Mouse (Mus musculus) forebrain, embryonic 12.5 days (tissue): ENCODE measurements at regions not wholly inside any gene's neighbourhood (a gene's known extent, or its start where the extent isn't known, plus 50 kb on each side); places are given as distances from the start of the nearest gene placed in this dataset.

ENCODE experiments used
- ATAC-seq: fragments of 200-750 bp; cut with Nextera tagmentation; 2 replicates; pipeline ENCODE4 v1.8.0; 2017; ENCODE audit warnings: moderate TSS enrichment; ENCODE audit not compliant: low FRiP score
- H3K27ac ChIP-seq: fragments of 300-500 bp; sonication (generic); 2 replicates; pipeline ENCODE4 v1.5.1; 2016; ENCODE audit warnings: mild to moderate bottlenecking
- H3K27me3 ChIP-seq: fragments of 300-500 bp; sonication (generic); 2 replicates; pipeline ENCODE4 v1.6.1; 2016; ENCODE audit warnings: mild to moderate bottlenecking
- H3K36me3 ChIP-seq: fragments of 300-500 bp; sonication (generic); replicated peaks from 2 replicates; pipeline ENCODE4 v1.6.1; 2016; ENCODE audit warnings: mild to moderate bottlenecking
- H3K4me1 ChIP-seq: fragments of 300-500 bp; sonication (generic); 2 replicates; pipeline ENCODE4 v1.6.1; 2016
- H3K4me2 ChIP-seq: fragments of 300-500 bp; sonication (generic); 2 replicates; pipeline ENCODE4 v1.6.1; 2016; ENCODE audit warnings: mild to moderate bottlenecking, moderate library complexity
- H3K4me3 ChIP-seq: fragments of 300-500 bp; sonication (generic); replicated peaks from 2 replicates; pipeline ENCODE4 v1.5.1; 2016; ENCODE audit warnings: mild to moderate bottlenecking
- H3K9ac ChIP-seq: fragments of 300-500 bp; sonication (generic); 2 replicates; pipeline ENCODE4 v1.6.1; 2016; ENCODE audit warnings: mild to moderate bottlenecking
- H3K9me3 ChIP-seq: fragments of 300-500 bp; sonication (generic); 2 replicates; pipeline ENCODE4 v1.6.1; 2016
- WGBS: fragments of 180-500 bp; shearing (Covaris S2); methylation state at CpG from one replicate; pipeline ENCODE4 v1.1.7; 2016; 5-methylcytosine and 5-hydroxymethylcytosine counted together

DNA sequence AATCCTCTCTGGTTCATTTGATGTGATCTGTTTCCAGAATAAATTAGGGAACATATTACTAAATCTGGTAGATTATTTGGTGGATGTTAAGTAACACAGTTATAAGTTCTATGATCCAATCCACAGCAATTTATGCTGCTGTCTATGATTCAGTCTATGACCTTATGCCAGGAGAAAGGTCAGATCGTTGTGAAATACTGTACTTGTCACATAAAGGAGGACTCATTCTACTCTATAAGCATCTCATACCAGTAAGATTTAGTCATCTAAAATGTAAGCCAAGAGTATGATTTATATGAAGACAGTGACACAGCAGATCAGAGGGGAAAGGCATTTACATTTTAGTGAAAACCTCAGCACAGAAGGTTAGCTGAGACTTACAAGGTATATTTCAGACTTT is 1677.5 kb upstream of the Pcdh10 start:
- Histone ChIP-seq H3K4me1 (no peaks in the 10 kb centered on the region), H3K36me3 (no peaks in the 10 kb centered on the region), H3K9me3 (no peaks in the 10 kb centered on the region), H3K4me3 (no peak overlapping the region), H3K27me3 (no peaks in the 10 kb centered on the region), H3K9ac (no peak overlapping the region), H3K27ac (no peak overlapping the region), H3K4me2 (no peak overlapping the region)
- 89% methylated on average over 1 of the region's 1 CpGs for WGBS
- no peak for ATAC-seq

DNA sequence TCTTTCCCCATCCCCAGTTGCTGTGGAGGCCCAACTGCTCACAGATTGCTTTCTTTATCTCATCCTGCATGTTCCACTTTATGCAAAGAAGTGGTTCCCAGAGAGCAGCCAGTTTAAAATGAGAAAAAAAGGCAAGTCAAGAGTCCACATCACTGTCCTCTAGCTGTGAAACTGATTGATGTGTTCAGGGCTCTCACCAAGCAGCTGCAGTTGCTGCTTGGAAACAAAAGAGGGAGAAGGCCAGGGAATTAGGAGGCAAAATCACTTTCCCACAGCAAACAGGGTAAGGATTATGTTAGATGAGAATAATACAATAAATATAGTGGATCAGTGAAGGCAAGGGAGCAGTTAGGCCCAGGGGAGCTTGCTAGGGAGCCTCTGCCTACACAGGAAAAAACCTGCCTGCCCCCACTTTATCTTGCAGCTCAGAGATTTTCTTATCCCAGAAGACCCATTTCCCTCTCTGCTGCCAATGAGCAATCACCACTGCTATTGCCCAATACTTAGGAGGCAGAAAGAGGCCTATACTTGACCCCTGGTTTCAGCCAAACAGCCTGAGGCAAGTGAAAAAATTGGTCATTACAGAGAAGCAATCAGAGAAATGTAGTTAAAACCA is 1658.3 kb upstream of the Pcdh10 start:
- Histone ChIP-seq H3K4me2 (no peak overlapping the region), H3K4me3 (no peak overlapping the region), H3K9ac (no peak overlapping the region), H3K4me1 (no peaks in the 10 kb centered on the region), H3K27ac (no peak overlapping the region), H3K9me3 (no peaks in the 10 kb centered on the region), H3K27me3 (no peaks in the 10 kb centered on the region), H3K36me3 (no peaks in the 10 kb centered on the region)
- peak; percentile 41 for ATAC-seq
